Mouse (Mus musculus) olfactory bulb, adult 2 months (tissue): ENCODE measurements around the gene Gpn2.

ENCODE experiments used
- CTCF ChIP-seq: fragments of 200-500 bp; IDR thresholded peaks from 2 replicates; pipeline ENCODE4 v1.5.1; 2012; ENCODE audit warnings: low read depth, mild to moderate bottlenecking, low read length, moderate library complexity; ENCODE audit not compliant: insufficient read depth
- POLR2A ChIP-seq: fragments of 200-500 bp; IDR thresholded peaks from 2 replicates; pipeline ENCODE4 v1.6.1; 2012; ENCODE audit warnings: mild to moderate bottlenecking, low read depth, low read length, moderate library complexity; ENCODE audit not compliant: insufficient read depth

- peak; percentile 72 for TF ChIP-seq CTCF
- no peak; the same call in 1 of the 2 replicates for TF ChIP-seq POLR2A
Measured at GRCm38 (mm10) chr4:133633332-133634042, 49.3 kb downstream of the Gpn2 start.
